Mouse (Mus musculus): Measurements from ENCODE around the gene Hpgds. TPM values are rescaled to one million over a fixed set of nuclear protein-coding genes. Genes with fewer than 3 reads are reported as not detected.

The Hpgds gene
- total RNA-seq (2014; rRNA removed) (2.6 and 3.6 TPM in 2 replicates), polyA plus RNA-seq (2015; fragmentation: Nextera tagmentation; extraction: Ambion mirVana) (3.4 and 4.5 TPM in 2 replicates)

GRCm38 (mm10) chr6:65144621-65145205 lies at the start of gene Hpgds:
Gene Hpgds, minus strand, starts transcription at chr6:65144908.
- H3K27ac ChIP-seq (ENCODE audit: low read depth, low read length): no peak within 1 kb of the TSS
- H3K36me3 ChIP-seq (ENCODE audit: insufficient read depth): no peaks in the 10 kb centered on the region
- ATAC-seq (no peak), DNase-seq (no peak)
- no peaks in the 10 kb centered on the region for H3K9me3 ChIP-seq (ENCODE audit: low read length)
- no peak within 1 kb of the TSS for H3K4me3 ChIP-seq (ENCODE audit: low read depth, low read length)
- H3K4me2 ChIP-seq (ENCODE audit: low read depth): peak within 1 kb of the TSS; percentile 5; the same call in 1 of the 2 replicates
- WGBS: 32% methylated on average over 16 of the region's 16 CpGs
- no peak for TF ChIP-seq CTCF (IDR thresholded peaks at IDR 0.05; ENCODE audit: low read depth)
- H3K9ac ChIP-seq: no peak within 1 kb of the TSS
- H3K4me1 ChIP-seq (ENCODE audit: insufficient read depth): no peaks in the 10 kb centered on the region
- H3K27me3 ChIP-seq (ENCODE audit: insufficient read depth, low read length): no peaks in the 10 kb centered on the region

GRCm38 (mm10) chr6:65164977-65165376 lies 20.3 kb upstream of the Hpgds start:
- ATAC-seq (no peak), DNase-seq (no peak)
- TF ChIP-seq CTCF (IDR thresholded peaks at IDR 0.05; ENCODE audit: low read depth): no peak
- Histone ChIP-seq H3K9me3 (ENCODE audit: low read length) (no peaks in the 10 kb centered on the region), H3K27me3 (ENCODE audit: insufficient read depth, low read length) (no peaks in the 10 kb centered on the region), H3K4me1 (ENCODE audit: insufficient read depth) (no peaks in the 10 kb centered on the region), H3K4me3 (ENCODE audit: low read depth, low read length) (no peak overlapping the region), H3K9ac (no peak overlapping the region), H3K36me3 (ENCODE audit: insufficient read depth) (no peaks in the 10 kb centered on the region), H3K4me2 (ENCODE audit: low read depth) (no peak overlapping the region), H3K27ac (ENCODE audit: low read depth, low read length) (no peak overlapping the region)
- WGBS: 76% methylated on average over 5 of the region's 5 CpGs

- no peaks in the 10 kb centered on the region for H3K4me1 ChIP-seq (ENCODE audit: insufficient read depth)
Observed at GRCm38 (mm10) chr6:65164137-65164536, 19.4 kb upstream of the Hpgds start.

GRCm38 (mm10) chr6:65159381-65159942 lies 14.8 kb upstream of the Hpgds start:
- TF ChIP-seq CTCF (IDR thresholded peaks at IDR 0.05; ENCODE audit: low read depth): no peak
- H3K4me3 ChIP-seq (ENCODE audit: low read depth, low read length): no peak overlapping the region
- no peak overlapping the region for H3K27ac ChIP-seq (ENCODE audit: low read depth, low read length)
- no peak overlapping the region for H3K9ac ChIP-seq
- no peak overlapping the region for H3K4me2 ChIP-seq (ENCODE audit: low read depth)
- no peaks in the 10 kb centered on the region for H3K4me1 ChIP-seq (ENCODE audit: insufficient read depth)
- no peaks in the 10 kb centered on the region for H3K27me3 ChIP-seq (ENCODE audit: insufficient read depth, low read length)
- H3K9me3 ChIP-seq (ENCODE audit: low read length): no peaks in the 10 kb centered on the region
- no peaks in the 10 kb centered on the region for H3K36me3 ChIP-seq (ENCODE audit: insufficient read depth)
- 31% methylated on average over 4 of the region's 4 CpGs for WGBS
- ATAC-seq (no peak), DNase-seq (no peak)

More at GRCm38 (mm10) chr6:65164137-65164536, 19.4 kb upstream of the Hpgds start:
- H3K4me3 ChIP-seq (ENCODE audit: low read depth, low read length): no peak overlapping the region
- no peak overlapping the region for H3K4me2 ChIP-seq (ENCODE audit: low read depth)
- no peak for TF ChIP-seq CTCF (IDR thresholded peaks at IDR 0.05; ENCODE audit: low read depth)
- H3K27ac ChIP-seq (ENCODE audit: low read depth, low read length): no peak overlapping the region
- H3K36me3 ChIP-seq (ENCODE audit: insufficient read depth): no peaks in the 10 kb centered on the region
- DNase-seq: no peak
- ATAC-seq: no peak
- 85% methylated on average over 6 of the region's 6 CpGs for WGBS
- no peaks in the 10 kb centered on the region for H3K9me3 ChIP-seq (ENCODE audit: low read length)
- H3K9ac ChIP-seq: no peak overlapping the region
- H3K27me3 ChIP-seq (ENCODE audit: insufficient read depth, low read length): no peaks in the 10 kb centered on the region

- no peak overlapping the region for H3K4me2 ChIP-seq (ENCODE audit: low read depth)
- no peak overlapping the region for H3K9ac ChIP-seq
- H3K27me3 ChIP-seq (ENCODE audit: insufficient read depth, low read length): no peaks in the 10 kb centered on the region
- no peaks in the 10 kb centered on the region for H3K9me3 ChIP-seq (ENCODE audit: low read length)
- no peaks in the 10 kb centered on the region for H3K36me3 ChIP-seq (ENCODE audit: insufficient read depth)
- H3K4me1 ChIP-seq (ENCODE audit: insufficient read depth): no peaks in the 10 kb centered on the region
- DNase-seq: no peak
- TF ChIP-seq CTCF (IDR thresholded peaks at IDR 0.05; ENCODE audit: low read depth): no peak
- ATAC-seq: no peak
- WGBS: 89% methylated on average over 4 of the region's 4 CpGs
- no peak overlapping the region for H3K27ac ChIP-seq (ENCODE audit: low read depth, low read length)
- H3K4me3 ChIP-seq (ENCODE audit: low read depth, low read length): no peak overlapping the region
Observed at GRCm38 (mm10) chr6:65157042-65157441, 12.3 kb upstream of the Hpgds start.

- Histone ChIP-seq H3K27ac (ENCODE audit: low read depth, low read length) (no peak overlapping the region), H3K36me3 (ENCODE audit: insufficient read depth) (no peaks in the 10 kb centered on the region), H3K4me2 (ENCODE audit: low read depth) (no peak overlapping the region), H3K27me3 (ENCODE audit: insufficient read depth, low read length) (no peaks in the 10 kb centered on the region), H3K4me3 (ENCODE audit: low read depth, low read length) (no peak overlapping the region), H3K9me3 (ENCODE audit: low read length) (no peaks in the 10 kb centered on the region), H3K9ac (no peak overlapping the region), H3K4me1 (ENCODE audit: insufficient read depth) (no peaks in the 10 kb centered on the region)
- no peak for TF ChIP-seq CTCF (IDR thresholded peaks at IDR 0.05; ENCODE audit: low read depth)
- no peak for DNase-seq
- ATAC-seq: no peak
- WGBS: 82% methylated on average over 3 of the region's 3 CpGs
Observed at GRCm38 (mm10) chr6:65153570-65153969, 8.9 kb upstream of the Hpgds start.

GRCm38 (mm10) chr6:65150703-65151102 lies 6.0 kb upstream of the Hpgds start:
- 11% methylated on average over 22 of the region's 22 CpGs for WGBS
- H3K9me3 ChIP-seq (ENCODE audit: low read length): no peaks in the 10 kb centered on the region
- H3K4me3 ChIP-seq (ENCODE audit: low read depth, low read length): 0 out of 2 replicates have a peak overlapping the region, but pooled peaks have one; percentile 9

More at GRCm38 (mm10) chr6:65150703-65151102, 6.0 kb upstream of the Hpgds start:
- no peak for TF ChIP-seq CTCF (IDR thresholded peaks at IDR 0.05; ENCODE audit: low read depth)
- no peaks in the 10 kb centered on the region for H3K27me3 ChIP-seq (ENCODE audit: insufficient read depth, low read length)
- ATAC-seq (no peak), DNase-seq (no peak)
- H3K27ac ChIP-seq (ENCODE audit: low read depth, low read length): no peak overlapping the region
- H3K4me2 ChIP-seq (ENCODE audit: low read depth): peak overlapping the region; percentile 30
- no peaks in the 10 kb centered on the region for H3K36me3 ChIP-seq (ENCODE audit: insufficient read depth)
- H3K4me1 ChIP-seq (ENCODE audit: insufficient read depth): no peaks in the 10 kb centered on the region
- H3K9ac ChIP-seq: no peak overlapping the region
